Mouse (Mus musculus) Patski (cell line): ENCODE data around the gene C1qbp. TPM values are rescaled to one million over a fixed set of nuclear protein-coding genes. Genes with fewer than 3 reads are reported as not detected.

ENCODE experiments used
- ATAC-seq: fragments of 100-300 bp; one replicate; pipeline ENCODE4 v1.8.0; 2021
- CTCF ChIA-PET: fragments of 350-600 bp; sonication (Branson Sonifier 250); formaldehyde crosslinking; loops from one replicate; lab custom pipeline; 2022; ENCODE audit warnings: inconsistent platforms; lab: Charles Lee
- POLR2A ChIA-PET: fragments of 350-600 bp; sonication (Branson Sonifier 250); formaldehyde crosslinking; loops from one replicate; lab custom pipeline; 2022; ENCODE audit warnings: antibody characterized with exemption, inconsistent platforms; lab: Charles Lee
- DNase-seq: peaks from one replicate; pipeline ENCODE4 v3.0.0-alpha.2; 2011; ENCODE audit warnings: low read depth, low spot score
- H3K27me3 ChIP-seq: fragments of 371-371 bp; one replicate; pipeline ENCODE4 v1.5.1; 2021
- CTCF ChIP-seq: fragments of 100-300 bp; IDR thresholded peaks from one replicate; pipeline ENCODE4 v1.5.1; 2021
- in situ Hi-C: fragments of 300-500 bp; cut with MboI; formaldehyde crosslinking; loops from 3 replicates; pipeline ENCODE4 v1.11.1; 2018; ENCODE audit warnings: low pct_unique_long_range_greater_than_20kb, mixed read lengths
- polyA plus RNA-seq: library from polyadenylated mRNA; unstranded; gene quantifications from one replicate; pipeline ENCODE4 v1.2.3, GENCODE M21; 2021

Gene C1qbp
- polyA plus RNA-seq, result 248 TPM

- TF ChIP-seq CTCF, result peak; percentile 100
- ATAC-seq (peak; percentile 90), DNase-seq (no peak)
- in situ Hi-C loops, result no loop called here
- no peaks in the 10 kb centered on the region for H3K27me3 ChIP-seq
- ChIA-PET CTCF (interaction anchor here (1.1 to 1.6 kb wide), 4 partner anchors 8 to 36 kb away, joined by 3 to 5 read pairs (median 4); partner anchors contain the start of genes Nup88 and Rpain), POLR2A (interaction anchor here (0.8 to 1.0 kb wide), 2 partner anchors 12 to 21 kb away, joined by 3 read pairs; partner anchors contain the start of gene Dhx33)
Observed at GRCm38 (mm10) chr11:70982557-70983228, at the start of gene C1qbp. C1qbp (minus strand) TSS chr11:70983026.

DNA sequence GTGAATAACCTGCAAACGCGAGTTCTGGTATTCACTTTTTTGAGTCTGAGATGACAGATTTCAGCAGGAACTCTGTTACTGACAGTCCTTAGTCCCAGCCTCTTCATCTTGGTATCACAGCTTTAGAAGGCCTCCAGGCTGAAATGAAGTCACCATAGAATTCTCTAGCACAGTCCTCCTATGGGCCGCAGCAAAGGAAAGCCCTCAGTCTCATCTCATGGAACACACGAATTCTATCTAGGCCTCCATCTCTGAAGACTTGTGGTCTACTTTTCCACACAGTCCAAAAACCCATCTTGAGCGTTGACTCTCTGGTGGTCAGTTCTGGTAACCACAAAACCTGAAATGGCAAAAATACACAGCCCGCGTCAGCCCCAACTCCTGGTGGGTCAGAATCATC lies 49.2 kb upstream of the C1qbp start:
- no peaks in the 10 kb centered on the region for H3K27me3 ChIP-seq
- ChIA-PET CTCF (no interaction called here), POLR2A (no interaction called here)
- DNase-seq (no peak), ATAC-seq (no peak)
- in situ Hi-C loops, result no loop called here
- no peak for TF ChIP-seq CTCF

DNA sequence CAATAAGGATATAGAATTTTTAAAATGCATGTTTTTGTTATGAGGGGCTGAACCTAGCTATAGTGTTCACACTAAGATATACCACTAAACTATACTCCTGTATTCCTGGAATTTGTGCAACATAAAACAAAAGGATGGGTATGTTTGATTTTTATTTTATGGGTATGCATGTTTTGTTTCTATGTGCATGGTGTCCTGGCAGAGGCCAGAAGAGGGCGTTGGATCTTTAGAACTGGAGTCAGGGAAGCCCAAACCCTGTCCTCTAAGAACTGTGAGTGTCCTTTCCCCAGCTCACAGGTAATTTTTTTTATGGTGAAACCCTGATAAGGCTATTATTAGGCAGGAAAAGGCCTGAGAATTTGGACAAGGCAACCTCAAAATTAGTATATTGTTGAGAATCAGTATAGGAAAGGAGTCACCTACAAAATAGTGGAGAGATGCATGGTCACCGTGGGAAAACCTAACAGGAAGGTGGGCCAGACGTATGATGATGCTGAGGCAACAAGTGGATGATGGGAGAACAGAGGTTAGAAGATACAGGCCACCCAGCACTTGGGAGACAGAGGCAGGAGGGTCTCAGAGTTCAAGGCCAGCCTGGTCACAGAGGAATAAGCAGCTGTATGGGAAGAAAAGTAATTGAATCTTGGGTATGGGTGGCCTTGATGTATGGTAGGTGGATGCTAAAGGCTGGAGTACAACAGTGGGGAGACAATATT lies 46.7 kb upstream of the C1qbp start:
- ChIA-PET POLR2A (no interaction called here), CTCF (interaction anchor here (1.2 to 2.2 kb wide), 2 partner anchors 10 kb away, joined by 5 read pairs; partner anchors contain the start of genes Derl2 and Mis12)
- no peak for DNase-seq
- no peak for ATAC-seq
- H3K27me3 ChIP-seq, result no peaks in the 10 kb centered on the region
- in situ Hi-C loops, result no loop called here
- no peak for TF ChIP-seq CTCF

DNA sequence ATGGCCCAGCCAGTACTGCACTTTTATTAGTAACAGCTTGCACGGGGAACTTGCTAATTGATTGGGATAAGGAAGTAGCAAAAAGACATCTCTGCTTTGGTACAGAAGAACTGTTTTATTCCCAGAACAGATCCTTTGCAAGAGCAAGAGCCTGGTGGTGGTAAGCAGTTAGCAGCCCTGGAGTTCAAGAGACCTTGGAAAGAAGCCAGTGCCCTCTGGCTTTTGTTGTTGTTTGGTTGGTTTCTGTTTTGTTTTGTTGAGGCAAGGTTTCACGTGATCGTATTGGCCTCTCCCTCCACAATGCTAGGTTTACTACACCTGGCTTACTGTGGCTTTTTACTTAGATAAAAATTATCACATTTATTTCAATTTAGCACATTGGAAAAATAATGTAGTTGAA lies 45.5 kb upstream of the C1qbp start:
- ATAC-seq (no peak), DNase-seq (no peak)
- ChIA-PET CTCF (no interaction called here), POLR2A (no interaction called here)
- in situ Hi-C loops, result no loop called here
- no peak for TF ChIP-seq CTCF
- no peaks in the 10 kb centered on the region for H3K27me3 ChIP-seq

DNA sequence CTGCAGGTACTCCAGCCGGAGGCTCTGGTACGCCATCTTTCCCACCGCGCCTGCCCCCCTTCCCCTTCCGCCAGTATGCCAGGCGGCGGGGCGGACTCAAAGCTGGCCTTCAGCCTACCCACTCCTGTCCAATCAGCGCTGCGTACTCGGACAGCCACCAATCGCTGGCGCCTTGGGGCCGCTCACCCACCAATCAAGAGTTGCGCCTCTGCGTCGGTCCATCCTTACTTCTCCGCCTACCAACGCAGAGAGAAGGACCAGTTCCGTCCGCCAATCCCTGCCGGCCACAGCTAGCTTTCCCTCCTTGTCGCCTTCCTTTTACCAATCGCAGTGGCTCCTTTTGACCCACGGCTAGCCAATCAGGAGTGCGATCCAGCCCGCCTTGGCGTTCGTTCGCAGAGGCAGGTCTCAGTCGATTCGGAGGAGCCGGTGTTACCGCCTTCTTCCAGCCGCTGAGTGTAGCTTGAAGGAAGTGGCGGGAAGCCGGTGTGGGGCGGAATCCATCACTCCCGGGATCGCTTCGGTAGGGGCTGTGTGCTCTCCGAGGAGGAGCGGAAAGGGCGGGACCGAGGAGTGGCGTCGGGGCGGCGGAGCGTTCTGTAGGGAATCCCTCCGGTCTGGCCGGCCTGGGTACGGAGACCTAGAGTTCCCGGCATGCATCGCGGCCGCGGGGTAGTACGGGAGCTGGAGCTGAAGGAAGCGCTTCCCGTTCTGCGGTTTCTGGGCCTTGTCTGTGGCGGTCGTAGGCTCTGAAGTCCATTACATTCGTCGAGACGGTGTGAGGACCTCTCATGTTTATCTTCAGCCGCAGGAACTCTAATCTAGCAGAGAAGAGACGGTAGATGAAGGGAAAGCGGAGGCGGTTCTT lies 36.6 kb upstream of the C1qbp start, which contains the start of the genes Mis12 and Derl2:
Gene Mis12, plus strand, starts transcription at position 411 of the 868 bp plus-strand sequence.
Gene Derl2, minus strand, starts transcription at position 641 of the 868 bp plus-strand sequence.
- no peak for TF ChIP-seq CTCF
- ATAC-seq, result peak; percentile 100
- DNase-seq, result peak; percentile 97
- in situ Hi-C loops, result loop anchor here (25.0 kb wide), 1 partner anchor 1018 kb away; the partner anchor contains the start of genes Aipl1 and Pimreg
- no peaks in the 10 kb centered on the region for H3K27me3 ChIP-seq
- ChIA-PET CTCF (interaction anchor here (1.3 to 2.0 kb wide), 3 partner anchors 10 to 37 kb away, joined by 3 to 5 read pairs (median 4); partner anchors contain the start of gene C1qbp), POLR2A (interaction anchor here (1.0 to 1.5 kb wide), 2 partner anchors 15 to 25 kb away, joined by 4 to 5 read pairs; partner anchors contain the start of gene Dhx33)

DNA sequence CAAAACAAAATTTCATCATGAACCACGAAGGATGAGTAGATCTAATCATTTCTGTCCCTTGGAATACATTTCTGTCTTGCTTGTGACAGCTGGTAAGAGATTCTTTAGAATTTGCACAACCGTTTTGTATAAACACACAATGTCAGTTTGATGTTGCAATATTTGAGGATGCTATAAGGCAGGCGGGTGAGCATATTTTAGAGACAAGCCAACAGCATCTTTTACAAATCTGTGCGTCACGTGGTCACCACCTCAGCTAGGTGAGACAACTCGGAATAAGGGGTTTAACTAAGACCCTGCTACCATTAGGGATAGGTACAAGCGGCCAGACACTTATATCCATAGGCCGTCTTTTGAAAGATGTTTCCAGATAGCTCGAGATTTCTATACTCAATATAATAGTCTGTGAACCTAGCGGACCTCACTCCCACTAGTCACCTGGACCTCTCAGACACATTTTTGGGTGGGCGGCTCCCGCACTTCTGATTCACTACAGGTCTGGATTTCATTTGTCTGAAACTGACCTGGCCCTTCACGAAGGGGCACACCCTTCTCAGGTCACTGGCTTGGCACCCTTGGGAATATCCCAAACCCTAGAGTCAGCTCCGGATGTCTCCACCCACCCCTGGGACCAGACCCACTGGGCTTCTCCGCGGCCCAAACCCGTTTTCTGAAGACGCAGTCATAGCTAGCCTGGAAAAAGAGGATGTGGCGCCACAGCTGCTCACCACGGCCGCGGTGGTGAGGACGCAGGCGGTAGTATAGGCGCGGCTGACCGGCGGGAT lies 35.8 kb upstream of the C1qbp start:
- ATAC-seq, result peak; percentile 4
- no peak for TF ChIP-seq CTCF
- in situ Hi-C loops, result loop anchor here (25.0 kb wide), 1 partner anchor 1019 kb away; the partner anchor contains the start of genes Aipl1 and Pimreg
- no peak for DNase-seq
- ChIA-PET POLR2A (interaction anchor here (1.0 to 1.5 kb wide), 2 partner anchors 14 to 24 kb away, joined by 4 to 5 read pairs; partner anchors contain the start of gene Dhx33), CTCF (interaction anchor here (1.3 to 2.0 kb wide), 3 partner anchors 11 to 36 kb away, joined by 3 to 5 read pairs (median 4); partner anchors contain the start of gene C1qbp)
- no peaks in the 10 kb centered on the region for H3K27me3 ChIP-seq

GRCm38 (mm10) chr11:71017051-71017450 lies 34.2 kb upstream of the C1qbp start:
- in situ Hi-C loops, result loop anchor here (25.0 kb wide), 1 partner anchor 1020 kb away; the partner anchor contains the start of genes Aipl1 and Pimreg
- ChIA-PET CTCF (interaction anchor here (1.0 to 1.5 kb wide), 2 partner anchors 20 to 1008 kb away, joined by 3 read pairs; no protein-coding TSS in a partner anchor), POLR2A (no interaction called here)
- ATAC-seq (no peak), DNase-seq (no peak)
- TF ChIP-seq CTCF, result no peak
- no peaks in the 10 kb centered on the region for H3K27me3 ChIP-seq

DNA sequence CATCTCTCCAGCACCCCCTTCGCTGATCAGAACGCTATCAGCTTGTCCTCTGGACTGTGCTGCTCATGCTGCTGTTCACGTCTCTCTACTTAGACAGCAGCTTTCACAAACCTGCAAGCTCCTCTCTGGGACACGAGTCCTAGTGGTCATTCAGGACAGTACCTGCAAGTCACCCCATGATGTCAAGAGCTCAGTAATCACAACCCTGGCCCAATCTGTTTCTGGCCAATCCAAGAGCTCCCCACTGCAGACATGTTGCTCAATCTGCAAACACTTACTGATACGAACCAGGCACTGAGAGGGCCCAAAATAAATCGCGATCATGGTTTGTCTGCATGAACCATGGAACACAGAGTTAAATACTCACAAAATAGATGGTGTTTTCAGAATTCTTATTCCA lies 29.9 kb upstream of the C1qbp start:
- no peaks in the 10 kb centered on the region for H3K27me3 ChIP-seq
- ATAC-seq, result no peak
- no peak for DNase-seq
- in situ Hi-C loops, result loop anchor here (25.0 kb wide), 1 partner anchor 1025 kb away; the partner anchor contains the start of genes Aipl1 and Pimreg
- CTCF ChIA-PET, result interaction anchor here (1.1 kb wide), 1 partner anchor 22 kb away, joined by 3 read pairs; no protein-coding TSS in a partner anchor
- POLR2A ChIA-PET, result no interaction called here
- TF ChIP-seq CTCF, result no peak

- H3K27me3 ChIP-seq, result no peaks in the 10 kb centered on the region
- POLR2A ChIA-PET, result no interaction called here
- CTCF ChIA-PET, result no interaction called here
- ATAC-seq, result no peak
- in situ Hi-C loops, result loop anchor here (25.0 kb wide), 1 partner anchor 1029 kb away; the partner anchor contains the start of genes Aipl1 and Pimreg
- TF ChIP-seq CTCF, result no peak
- no peak for DNase-seq
Observed at GRCm38 (mm10) chr11:71008321-71008720, 25.5 kb upstream of the C1qbp start.
